Mouse (Mus musculus) lung, adult 2 months (tissue): ENCODE data around the gene Ctcfl. TPM values are rescaled to one million over a fixed set of nuclear protein-coding genes. Genes with fewer than 3 reads are reported as not detected.
"Not testable (repeated sequence)": the region's sequence is repeated elsewhere in the genome, so short reads cannot be mapped to it uniquely, and the experiment has no call there.

Source experiments
- DNase-seq: peaks from one replicate; pipeline ENCODE4 v3.0.0; 2022
- H3K4me1 ChIP-seq: fragments of 200-500 bp; 2 replicates; pipeline ENCODE4 v1.6.1; 2011; ENCODE audit warnings: low read length; ENCODE audit not compliant: control insufficient read depth, insufficient read depth
- H3K4me3 ChIP-seq: fragments of 200-500 bp; replicated peaks from 2 replicates; pipeline ENCODE3; 2011; ENCODE audit warnings: low read depth, mild to moderate bottlenecking, control low read depth, low read length; ENCODE audit errors: extremely low read depth
- CTCF ChIP-seq: fragments of 200-500 bp; IDR thresholded peaks from 2 replicates; pipeline ENCODE4 v1.5.1; 2011; ENCODE audit warnings: mild to moderate bottlenecking, low read length, control low read depth; ENCODE audit not compliant: insufficient read depth
- POLR2A ChIP-seq: fragments of 200-500 bp; IDR thresholded peaks from 2 replicates; pipeline ENCODE4 v1.6.1; 2011; ENCODE audit warnings: low read depth, mild to moderate bottlenecking, control low read depth, low read length, borderline replicate concordance; ENCODE audit errors: extremely low read depth
- WGBS: fragments of 180-500 bp; shearing (Covaris S2); methylation state at CpG from one replicate; pipeline ENCODE4 v1.1.7; 2018; 5-methylcytosine and 5-hydroxymethylcytosine counted together
- polyA plus RNA-seq: library from polyadenylated mRNA; depleted of rRNA; stranded (reverse); fragments of >200 nt; gene quantifications from 2 replicates; pipeline ENCODE4 v1.2.3, GENCODE M21; 2012

Gene Ctcfl
- polyA plus RNA-seq, 1 experiment = not detected

DNA sequence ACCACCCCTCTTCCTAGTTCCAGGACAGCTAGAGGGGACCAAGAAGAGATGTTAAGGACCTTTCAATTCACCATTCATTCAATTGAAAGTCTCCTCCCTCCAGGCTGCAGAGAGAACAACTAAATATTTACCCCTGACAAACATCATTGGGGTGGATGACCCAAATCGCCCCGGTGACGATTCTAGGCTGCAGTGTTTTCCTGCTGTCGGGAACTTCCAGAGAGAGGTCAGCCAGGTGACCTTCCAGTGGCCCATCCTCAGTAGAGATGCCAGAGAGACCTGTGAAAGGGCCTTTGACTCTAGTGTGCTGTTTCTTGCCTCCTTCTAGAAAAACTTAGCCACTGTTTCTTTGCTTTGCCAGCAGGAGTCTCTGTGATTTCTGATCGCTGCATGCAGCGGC, 27.4 kb upstream of the Ctcfl start:
- Histone ChIP-seq H3K4me3 (no peak overlapping the region), H3K4me1 (no peaks in the 10 kb centered on the region)
- no peak for DNase-seq
- TF ChIP-seq CTCF = no peak
- no peak for TF ChIP-seq POLR2A
- 50% methylated on average over 6 of the region's 6 CpGs for WGBS

DNA sequence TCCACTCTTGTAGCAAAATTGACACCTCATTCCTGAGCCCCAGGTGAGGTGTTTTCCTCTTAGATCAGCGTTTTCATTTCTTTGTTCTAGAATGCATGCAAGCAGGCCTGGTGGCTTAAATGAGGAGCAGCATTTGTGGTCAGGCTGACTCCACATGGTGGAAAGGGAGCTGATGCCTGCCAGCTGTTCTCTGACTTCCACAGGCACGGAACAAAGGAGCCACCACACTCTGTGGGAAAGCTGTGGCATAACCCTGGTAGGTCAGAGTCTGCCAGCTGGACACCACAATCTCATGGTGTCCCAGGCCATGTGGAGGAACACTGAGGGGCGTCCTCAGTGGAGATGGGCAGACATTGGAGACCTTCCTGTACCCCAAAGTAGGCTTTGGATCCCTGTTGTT, 26.5 kb upstream of the Ctcfl start:
- 53% methylated on average over 3 of the region's 3 CpGs for WGBS

DNA sequence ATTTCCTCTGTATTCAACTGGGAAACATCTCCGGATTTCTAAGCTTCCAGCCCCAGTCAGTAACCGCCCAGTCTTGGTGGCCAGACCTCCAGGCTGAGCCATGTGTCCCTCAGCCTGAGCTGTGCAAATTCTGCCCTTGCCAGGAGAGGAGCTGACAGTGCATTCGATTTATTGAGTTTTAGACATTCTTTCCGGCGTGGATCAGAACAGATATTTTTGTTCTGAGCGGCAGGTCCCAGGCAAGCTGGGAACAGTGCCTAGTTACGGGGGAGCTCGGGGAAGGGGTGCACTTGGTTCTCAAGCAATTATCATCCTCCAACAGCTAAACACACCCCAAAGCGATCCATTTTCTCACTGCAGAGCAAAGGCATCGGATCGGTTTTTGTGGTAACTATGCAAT, 24.3 kb upstream of the Ctcfl start:
- Histone ChIP-seq H3K4me1 (no peaks in the 10 kb centered on the region), H3K4me3 (no peak overlapping the region)
- WGBS = 56% methylated on average over 11 of the region's 11 CpGs
- no peak for TF ChIP-seq POLR2A
- TF ChIP-seq CTCF = no peak
- DNase-seq = no peak

More for the DNA sequence above, 26.5 kb upstream of the Ctcfl start:
- Histone ChIP-seq H3K4me3 (no peak overlapping the region), H3K4me1 (no peaks in the 10 kb centered on the region)
- DNase-seq = no peak
- TF ChIP-seq CTCF (no peak), POLR2A (no peak)

DNA sequence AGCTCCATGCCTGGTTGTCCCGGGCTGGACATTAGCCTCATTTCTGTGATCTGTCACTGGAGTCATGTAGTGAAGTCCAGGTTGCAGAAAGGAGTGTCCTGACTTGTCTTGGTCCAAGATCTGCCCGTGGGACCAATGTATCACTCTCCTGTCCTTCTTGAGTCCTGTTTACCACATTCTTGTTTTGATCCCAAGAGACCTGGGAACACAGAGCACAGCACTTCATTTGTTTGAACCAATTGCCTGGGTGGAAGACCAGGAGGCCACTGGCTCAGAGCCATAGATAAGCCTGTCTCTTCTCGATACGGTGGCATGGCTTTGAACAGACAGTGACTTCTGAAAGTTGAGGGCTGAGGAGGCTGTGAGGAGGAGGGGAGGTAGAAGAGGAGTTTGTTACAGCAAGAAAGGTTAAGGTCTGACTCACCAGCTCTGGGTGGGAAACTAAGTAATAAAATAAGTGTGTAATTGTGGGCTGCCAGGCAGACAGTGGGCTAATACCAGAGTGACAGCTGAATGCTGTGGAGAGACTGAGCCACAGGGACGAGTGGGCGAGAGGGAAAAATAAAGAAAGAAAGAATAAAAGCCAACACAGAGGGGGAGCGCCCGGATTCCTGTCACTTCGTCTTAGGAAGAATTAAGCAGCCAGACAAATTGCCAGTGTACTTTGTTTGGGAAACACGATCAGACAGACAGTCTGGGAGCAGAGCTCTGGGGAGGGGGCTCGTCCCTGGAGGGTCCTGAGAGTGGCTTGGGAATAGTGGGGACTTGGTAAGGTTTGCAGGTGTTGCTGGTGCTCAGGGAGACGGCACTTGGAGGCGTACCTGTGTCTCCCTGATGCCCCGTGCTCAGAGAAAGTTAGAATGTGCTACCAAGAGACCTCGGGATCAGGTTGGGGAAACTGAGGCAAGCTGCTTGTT, 19.3 kb upstream of the Ctcfl start:
- TF ChIP-seq CTCF (no peak), POLR2A (no peak)
- DNase-seq = no peak
- Histone ChIP-seq H3K4me3 (no peak overlapping the region), H3K4me1 (no peaks in the 10 kb centered on the region)
- 53% methylated on average over 15 of the region's 15 CpGs for WGBS

DNA sequence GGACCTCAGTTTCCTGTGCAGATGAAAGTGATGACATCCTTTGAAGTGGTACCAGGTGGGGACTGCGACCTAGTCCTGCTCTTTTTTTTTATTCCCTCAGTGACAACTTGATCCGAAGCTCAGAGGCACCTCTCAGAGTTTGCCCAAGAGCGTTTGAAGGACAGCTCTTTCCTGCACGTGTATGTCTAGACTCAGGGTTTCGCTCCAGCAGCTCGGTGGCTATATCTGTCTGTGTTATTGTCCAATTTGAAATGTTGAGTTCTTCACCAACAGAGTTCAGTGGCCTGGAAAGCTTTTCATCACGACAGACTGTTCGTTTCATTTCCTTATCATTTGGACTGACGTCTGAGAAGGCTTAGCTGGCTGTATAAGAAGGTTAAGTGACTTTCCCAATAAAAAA, 15.4 kb upstream of the Ctcfl start:
- TF ChIP-seq CTCF (no peak), POLR2A (no peak)
- Histone ChIP-seq H3K4me3 (no peak overlapping the region), H3K4me1 (no peaks in the 10 kb centered on the region)
- no peak for DNase-seq
- 31% methylated on average over 9 of the region's 9 CpGs for WGBS

DNA sequence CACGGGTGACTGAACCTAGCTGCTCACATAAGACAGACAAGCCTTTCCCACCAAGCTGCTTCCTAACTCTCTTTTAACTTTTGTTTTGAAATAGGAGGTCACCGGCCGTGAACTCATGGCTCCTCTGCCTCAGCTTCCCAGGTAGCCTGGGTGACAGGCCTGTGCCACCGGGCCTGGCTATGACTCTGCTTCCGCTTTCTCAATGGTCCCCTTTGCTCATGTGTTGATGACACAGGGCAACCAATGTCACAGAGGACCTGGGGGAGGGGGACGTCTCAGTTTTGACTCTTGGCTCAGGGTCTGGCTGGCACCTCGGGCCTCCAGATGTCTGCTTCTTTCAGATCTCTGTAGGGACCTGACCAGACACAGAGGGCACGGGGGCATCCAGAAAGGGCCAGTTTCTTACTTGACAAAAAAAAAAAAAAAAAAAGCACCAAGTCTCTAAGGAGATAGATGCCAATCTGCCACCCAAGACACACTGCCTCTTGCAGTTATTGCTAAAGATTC, 13.5 kb upstream of the Ctcfl start:
- Histone ChIP-seq H3K4me1 (no peaks in the 10 kb centered on the region), H3K4me3 (no peak overlapping the region)
- 65% methylated on average over 8 of the region's 8 CpGs for WGBS
- no peak for DNase-seq
- TF ChIP-seq CTCF = no peak
- no peak for TF ChIP-seq POLR2A

DNA sequence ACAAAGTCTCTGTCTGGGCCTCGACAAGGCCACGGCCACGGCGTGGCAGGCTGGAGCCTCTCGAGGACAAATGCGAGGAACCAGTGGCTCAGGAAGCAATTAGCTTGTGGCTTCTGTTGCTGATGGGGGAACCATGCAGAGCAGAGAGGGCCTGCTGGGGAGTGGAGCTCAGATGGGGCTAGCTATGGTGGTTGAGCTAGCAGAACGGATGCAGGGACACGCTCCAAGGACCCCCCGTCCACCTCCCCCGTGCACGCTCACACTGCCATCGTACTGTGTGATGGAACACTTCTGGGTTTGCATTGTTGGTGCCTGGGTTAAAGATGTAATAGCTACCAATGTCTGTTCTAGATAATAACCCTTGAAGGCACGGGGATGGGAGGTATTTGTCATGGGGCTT, 12.9 kb upstream of the Ctcfl start:
- no peak overlapping the region for H3K4me3 ChIP-seq
- WGBS = 87% methylated on average over 13 of the region's 13 CpGs
- H3K4me1 ChIP-seq = no peaks in the 10 kb centered on the region
- DNase-seq = no peak
- TF ChIP-seq POLR2A (no peak), CTCF (no peak)

DNA sequence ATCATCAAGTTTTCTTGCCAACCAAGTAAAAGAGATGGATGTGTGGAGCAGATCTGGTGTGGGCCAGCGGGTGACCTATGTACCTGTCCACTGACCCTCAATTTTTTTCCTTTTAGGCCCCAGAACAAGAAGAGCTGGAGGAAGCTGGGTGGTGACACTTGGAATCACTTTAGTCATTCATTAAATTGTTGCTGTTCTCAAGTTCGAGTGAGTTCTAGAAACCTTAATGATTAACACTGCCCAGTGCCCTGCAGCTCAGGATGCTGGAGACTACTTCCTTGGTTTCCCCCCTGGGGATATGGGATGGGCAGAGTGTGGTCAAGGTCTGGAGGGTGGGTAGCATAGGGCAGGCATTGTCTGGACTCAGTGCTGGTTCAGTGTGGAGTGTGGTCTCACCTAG, 9.8 kb upstream of the Ctcfl start:
- TF ChIP-seq POLR2A = no peak
- TF ChIP-seq CTCF = no peak
- no peaks in the 10 kb centered on the region for H3K4me1 ChIP-seq
- DNase-seq = no peak
- no peak overlapping the region for H3K4me3 ChIP-seq
- 57% methylated on average over 2 of the region's 2 CpGs for WGBS

DNA sequence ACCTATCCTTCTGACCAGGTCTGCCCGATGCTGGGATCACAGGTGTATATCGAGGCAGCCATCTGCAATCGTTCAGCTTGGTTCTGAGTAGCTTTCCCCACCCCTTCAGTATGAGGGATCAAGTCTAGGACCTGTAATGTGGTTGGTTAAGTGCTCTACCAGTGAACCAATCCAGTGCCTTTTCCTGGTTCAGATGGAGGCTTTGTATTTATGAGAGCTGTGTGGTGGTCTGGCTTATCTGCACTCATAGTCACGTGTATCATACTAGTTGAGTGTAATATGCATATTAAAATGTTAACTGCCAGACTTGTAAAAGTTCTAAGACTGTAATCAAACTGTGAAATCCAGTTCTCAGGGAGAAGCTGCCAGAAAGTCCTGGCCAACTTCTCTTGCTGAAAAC, 7.1 kb upstream of the Ctcfl start:
- WGBS = 78% methylated on average over 4 of the region's 4 CpGs
- Histone ChIP-seq H3K4me1 (no peaks in the 10 kb centered on the region), H3K4me3 (no peak overlapping the region)
- no peak for DNase-seq
- TF ChIP-seq CTCF (no peak), POLR2A (no peak)

DNA sequence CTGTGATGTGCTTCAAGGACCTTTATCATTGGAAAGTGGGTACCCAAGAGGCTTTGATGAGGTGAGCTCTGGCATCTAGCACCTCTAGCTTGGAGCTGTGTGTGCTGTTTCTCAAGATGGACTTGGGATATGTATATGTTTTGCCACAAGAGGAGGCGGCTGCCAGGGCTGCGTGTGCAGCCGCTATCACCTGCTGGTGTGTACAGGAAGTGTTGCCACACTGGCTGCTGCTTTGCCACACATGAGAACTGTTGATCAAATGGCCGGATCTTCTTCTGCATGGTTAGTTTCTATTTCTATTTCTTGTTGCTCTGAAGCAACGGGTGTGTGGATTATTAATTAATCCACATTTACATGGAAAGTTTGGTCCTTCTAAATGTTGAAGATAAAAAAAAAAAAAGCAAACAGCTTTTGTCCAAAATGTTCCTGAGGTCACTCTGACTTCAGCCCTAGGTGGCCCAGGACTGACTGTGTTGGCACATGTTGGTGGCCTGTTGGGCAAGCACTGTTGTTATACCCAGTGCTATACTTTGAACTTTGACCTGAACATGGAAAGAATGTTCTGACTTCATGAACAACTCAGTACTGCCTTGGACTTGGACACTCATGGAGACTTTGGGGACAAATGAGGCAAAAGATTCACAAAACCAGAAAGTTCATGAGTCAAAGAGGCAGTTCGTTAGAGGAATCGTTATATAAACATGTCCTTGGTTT, 4.9 kb upstream of the Ctcfl start:
- WGBS = 71% methylated on average over 7 of the region's 7 CpGs
- Histone ChIP-seq H3K4me1 (no peaks in the 10 kb centered on the region), H3K4me3 (no peak overlapping the region)
- DNase-seq = no peak
- TF ChIP-seq POLR2A (no peak), CTCF (no peak)

DNA sequence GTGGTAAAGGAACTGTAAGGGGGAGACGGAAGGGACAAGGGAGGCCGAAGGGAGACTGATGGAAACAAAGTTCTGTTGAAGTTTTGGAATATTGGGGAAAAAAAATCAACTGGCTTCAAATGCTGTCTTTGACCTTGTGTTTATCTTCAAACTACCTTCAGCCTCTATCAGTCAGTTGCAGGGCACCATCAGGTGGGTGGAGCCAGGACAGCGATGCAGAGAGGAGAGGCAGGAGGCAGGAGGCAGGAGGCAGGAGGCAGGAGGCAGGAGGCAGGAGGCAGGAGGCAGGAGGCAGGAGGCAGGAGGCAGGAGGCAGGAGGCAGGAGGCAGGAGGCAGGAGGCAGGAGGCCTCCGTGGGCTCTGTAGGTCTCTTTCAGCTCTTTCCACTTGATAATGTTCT, 792 bp upstream of the Ctcfl start:
- not testable (repeated sequence) for H3K4me1 ChIP-seq, DNase-seq, H3K4me3 ChIP-seq
- 69% methylated on average over 4 of the region's 4 CpGs for WGBS

DNA sequence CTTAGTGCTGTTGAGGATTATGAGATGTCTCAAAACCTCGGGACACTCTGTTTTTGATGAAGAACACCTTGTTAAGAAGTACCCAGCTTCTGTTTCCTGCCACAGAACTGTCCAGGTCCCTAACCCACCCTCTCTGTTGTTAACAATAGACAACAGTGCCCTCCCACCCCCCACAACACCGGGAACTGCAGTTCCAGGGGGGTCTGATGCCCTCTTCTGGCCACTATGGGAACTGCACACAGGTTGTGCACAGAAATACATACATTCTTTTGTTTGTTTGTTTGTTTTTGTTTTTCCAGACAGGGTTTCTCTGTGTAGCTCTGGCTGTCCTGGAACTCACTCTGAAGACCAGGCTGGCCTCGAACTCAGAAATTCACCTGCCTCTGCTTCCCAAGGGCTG, 5.5 kb downstream of the Ctcfl start:
- not testable (repeated sequence) for H3K4me1 ChIP-seq, H3K4me3 ChIP-seq, DNase-seq
- WGBS = 58% methylated on average over 3 of the region's 3 CpGs
